Mouse (Mus musculus): ENCODE data around the gene Olfr433.

GRCm38 (mm10) chr1:174038480-174038879, 2.0 kb upstream of the Olfr433 start:
- TF ChIP-seq CTCF (IDR thresholded peaks at IDR 0.05; ENCODE audit: low read depth, low read length) (no peak), POLR2A (IDR thresholded peaks at IDR 0.05; ENCODE audit: insufficient read depth, low read length) (no peak)
